Mouse (Mus musculus) forebrain, postnatal 0 days (tissue): Measurements from ENCODE around the gene Efcab6. TPM values are rescaled to one million over a fixed set of nuclear protein-coding genes. Genes with fewer than 3 reads are reported as not detected.

Experiments
- ATAC-seq: fragments of 200-750 bp; cut with Nextera tagmentation; 2 replicates; pipeline ENCODE4 v1.8.0; 2017; ENCODE audit warnings: mild to moderate bottlenecking, moderate library complexity
- DNase-seq: peaks from one replicate; pipeline ENCODE4 v3.0.0-alpha.2; 2015
- H3K27ac ChIP-seq: fragments of 300-500 bp; sonication (generic); 2 replicates; pipeline ENCODE4 v1.5.1; 2014; ENCODE audit warnings: low read depth, mild to moderate bottlenecking, antibody characterized with exemption, low read length, moderate library complexity, mixed read lengths
- H3K27me3 ChIP-seq: fragments of 300-500 bp; sonication (generic); 2 replicates; pipeline ENCODE4 v1.6.1; 2014; ENCODE audit warnings: mild to moderate bottlenecking, low read length, mixed read lengths; ENCODE audit not compliant: insufficient read depth
- H3K36me3 ChIP-seq: fragments of 300-500 bp; sonication (generic); 2 replicates; pipeline ENCODE4 v1.6.1; 2014; ENCODE audit warnings: mild to moderate bottlenecking, moderate library complexity; ENCODE audit not compliant: insufficient read depth
- H3K4me1 ChIP-seq: fragments of 300-500 bp; sonication (generic); 2 replicates; pipeline ENCODE4 v1.6.1; 2014; ENCODE audit warnings: antibody characterized with exemption; ENCODE audit not compliant: insufficient read depth
- H3K4me2 ChIP-seq: fragments of 300-500 bp; sonication (generic); 2 replicates; pipeline ENCODE4 v1.6.1; 2014; ENCODE audit warnings: low read depth, mild to moderate bottlenecking, moderate library complexity
- H3K4me3 ChIP-seq: fragments of 300-500 bp; sonication (generic); 2 replicates; pipeline ENCODE4 v1.5.1; 2014; ENCODE audit warnings: low read depth, low read length, mixed read lengths
- H3K9ac ChIP-seq: fragments of 300-500 bp; sonication (generic); 2 replicates; pipeline ENCODE4 v1.6.1; 2014; ENCODE audit warnings: mild to moderate bottlenecking
- H3K9me3 ChIP-seq: fragments of 300-500 bp; sonication (generic); 2 replicates; pipeline ENCODE4 v1.6.1; 2016; ENCODE audit warnings: low read length
- CTCF ChIP-seq: sonication (generic); IDR thresholded peaks from 2 replicates; pipeline ENCODE4 v1.5.1; 2016; ENCODE audit warnings: antibody characterized with exemption, control low read depth, low read depth
- whole genome bisulfite sequencing: fragments of 180-500 bp; shearing (Covaris S2); extraction: QIAGEN DNeasy Blood & Tissue Kit; methylation state at CpG from one replicate; pipeline ENCODE4 v1.1.7; 2014; 5-methylcytosine and 5-hydroxymethylcytosine counted together
- polyA plus RNA-seq: library from polyadenylated mRNA; unstranded; fragments of >200 nt; fragmentation: Nextera tagmentation; extraction: Ambion mirVana; gene quantifications from 2 replicates; pipeline ENCODE4 v1.2.1, GENCODE M21; 2015
- total RNA-seq: library from RNA; depleted of rRNA; stranded (reverse); fragments of >200 nt; gene quantifications from 2 replicates; pipeline ENCODE4 v1.2.3, GENCODE M21; 2014

The Efcab6 gene
- total and polyA plus RNA-seq, 2 experiments from 2014 or later, result 4.4 to 6.0 TPM

- no peak overlapping the region for H3K4me2 ChIP-seq
- H3K4me1 ChIP-seq, result peaks cover 16% of the 10 kb centered on the region
- H3K27ac ChIP-seq, result peak overlapping the region; percentile 96
- peak; percentile 65 for DNase-seq
- no peak for ATAC-seq
- no peak overlapping the region for H3K4me3 ChIP-seq
- H3K36me3 ChIP-seq, result no peaks in the 10 kb centered on the region
- no peaks in the 10 kb centered on the region for H3K27me3 ChIP-seq
- H3K9ac ChIP-seq, result peak overlapping the region; percentile 22; the same call in 1 of the 2 replicates
- no peak for TF ChIP-seq CTCF
- 62% methylated on average over 3 of the region's 3 CpGs for WGBS
- no peaks in the 10 kb centered on the region for H3K9me3 ChIP-seq
These were observed 66.1 kb downstream of the Efcab6 start for GRCm38 (mm10) chr15:83999071-83999470.

- WGBS, result 30% methylated on average over 7 of the region's 7 CpGs
- peaks cover 16% of the 10 kb centered on the region for H3K4me1 ChIP-seq
- ATAC-seq, result no peak
- no peaks in the 10 kb centered on the region for H3K36me3 ChIP-seq
- H3K27me3 ChIP-seq, result no peaks in the 10 kb centered on the region
- no peak overlapping the region for H3K4me3 ChIP-seq
- peak overlapping the region; percentile 96 for H3K27ac ChIP-seq
- no peaks in the 10 kb centered on the region for H3K9me3 ChIP-seq
- H3K9ac ChIP-seq, result peak overlapping the region; percentile 22; the same call in 1 of the 2 replicates
- no peak for TF ChIP-seq CTCF
- peak overlapping the region; percentile 19; the same call in 1 of the 2 replicates for H3K4me2 ChIP-seq
- DNase-seq, result peak; percentile 53
These were observed 66.6 kb downstream of the Efcab6 start for GRCm38 (mm10) chr15:83998586-83998985.

- Histone ChIP-seq H3K27ac (peak overlapping the region; percentile 96), H3K4me1 (peaks cover 16% of the 10 kb centered on the region), H3K27me3 (no peaks in the 10 kb centered on the region), H3K4me3 (no peak overlapping the region), H3K9me3 (no peaks in the 10 kb centered on the region), H3K4me2 (peak overlapping the region; percentile 19), H3K9ac (no peak overlapping the region), H3K36me3 (no peaks in the 10 kb centered on the region)
- TF ChIP-seq CTCF, result no peak
- WGBS, result 3% methylated on average over 19 of the region's 19 CpGs
- peak; percentile 91 for DNase-seq
- ATAC-seq, result peak; percentile 93
These were observed 67.1 kb downstream of the Efcab6 start for GRCm38 (mm10) chr15:83998115-83998514.

GRCm38 (mm10) chr15:83997550-83997949, 67.6 kb downstream of the Efcab6 start:
- peak; percentile 35; the same call in 1 of the 2 replicates for TF ChIP-seq CTCF
- no peaks in the 10 kb centered on the region for H3K36me3 ChIP-seq
- peaks cover 16% of the 10 kb centered on the region for H3K4me1 ChIP-seq
- WGBS, result 4% methylated on average over 4 of the region's 4 CpGs
- H3K27me3 ChIP-seq, result no peaks in the 10 kb centered on the region
- no peak overlapping the region for H3K4me2 ChIP-seq
- H3K9me3 ChIP-seq, result no peaks in the 10 kb centered on the region
- DNase-seq (peak; percentile 80), ATAC-seq (peak; percentile 90)
- H3K27ac ChIP-seq, result peak overlapping the region; percentile 96
- no peak overlapping the region for H3K4me3 ChIP-seq
- no peak overlapping the region for H3K9ac ChIP-seq

- Histone ChIP-seq H3K4me3 (no peak overlapping the region), H3K9ac (peak overlapping the region; percentile 35), H3K4me2 (no peak overlapping the region), H3K4me1 (peaks cover 16% of the 10 kb centered on the region), H3K36me3 (no peaks in the 10 kb centered on the region), H3K27ac (peak overlapping the region; percentile 96), H3K9me3 (no peaks in the 10 kb centered on the region), H3K27me3 (no peaks in the 10 kb centered on the region)
- TF ChIP-seq CTCF, result peak; percentile 33; the same call in 1 of the 2 replicates
- DNase-seq, result peak; percentile 74
- 0 out of 2 replicates have a peak, but pooled peaks have one; percentile 7 for ATAC-seq
- WGBS, result 24% methylated on average over 7 of the region's 7 CpGs
These were observed 68.3 kb downstream of the Efcab6 start for GRCm38 (mm10) chr15:83996864-83997263.

GRCm38 (mm10) chr15:83992191-83992590, 73.0 kb downstream of the Efcab6 start:
- TF ChIP-seq CTCF, result no peak
- DNase-seq, result peak; percentile 79

GRCm38 (mm10) chr15:83991461-83991860, 73.7 kb downstream of the Efcab6 start:
- Histone ChIP-seq H3K27ac (peak overlapping the region; percentile 75), H3K36me3 (no peaks in the 10 kb centered on the region), H3K4me2 (no peak overlapping the region), H3K4me3 (no peak overlapping the region), H3K27me3 (no peaks in the 10 kb centered on the region), H3K9ac (no peak overlapping the region), H3K9me3 (no peaks in the 10 kb centered on the region), H3K4me1 (peaks cover 9% of the 10 kb centered on the region)
- no peak for TF ChIP-seq CTCF
- DNase-seq, result no peak
- 18% methylated on average over 3 of the region's 3 CpGs for WGBS
- no peak for ATAC-seq

More at GRCm38 (mm10) chr15:83992191-83992590, 73.0 kb downstream of the Efcab6 start:
- no peaks in the 10 kb centered on the region for H3K9me3 ChIP-seq
- no peak overlapping the region for H3K4me2 ChIP-seq
- H3K27me3 ChIP-seq, result no peaks in the 10 kb centered on the region
- 57% methylated on average over 15 of the region's 15 CpGs for WGBS
- peaks cover 12% of the 10 kb centered on the region for H3K4me1 ChIP-seq
- ATAC-seq, result peak; percentile 73
- no peak overlapping the region for H3K9ac ChIP-seq
- peak overlapping the region; percentile 75 for H3K27ac ChIP-seq
- no peak overlapping the region for H3K4me3 ChIP-seq
- no peaks in the 10 kb centered on the region for H3K36me3 ChIP-seq
